Mouse (Mus musculus): ENCODE data around the gene Olfr1234.

Olfr1234 gene

DNA sequence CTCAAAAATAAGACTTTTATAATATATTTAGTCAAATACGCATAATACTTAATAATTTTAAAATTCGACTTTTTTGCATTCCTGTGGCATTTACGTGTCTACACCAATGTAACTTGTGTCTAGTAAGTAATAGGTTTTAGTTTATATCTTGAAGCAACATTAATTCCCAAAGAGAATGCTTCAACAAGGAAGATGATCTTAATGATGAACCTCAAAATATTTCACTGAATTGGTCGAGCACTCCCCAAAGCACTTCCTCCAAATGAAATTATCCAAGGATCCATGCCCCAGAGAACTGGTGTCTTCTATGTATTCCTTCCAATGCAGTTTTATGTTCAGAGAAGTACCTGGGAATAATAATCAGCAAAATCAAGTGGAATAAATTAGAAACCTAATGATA, at the start of gene Olfr1234:
Gene Olfr1234, minus strand, starts transcription at position 101 of the 400 bp plus-strand sequence.
- no peak for DNase-seq

- no peak for DNase-seq
Measured at GRCm38 (mm10) chr2:89409576-89409975, 44.9 kb upstream of the Olfr1234 start, which contains the start of gene Olfr1238. TSS of gene Olfr1238 (minus strand) at chr2:89409676.

- no peak for DNase-seq
Measured at GRCm38 (mm10) chr2:89400882-89401281, 36.2 kb upstream of the Olfr1234 start.

DNA sequence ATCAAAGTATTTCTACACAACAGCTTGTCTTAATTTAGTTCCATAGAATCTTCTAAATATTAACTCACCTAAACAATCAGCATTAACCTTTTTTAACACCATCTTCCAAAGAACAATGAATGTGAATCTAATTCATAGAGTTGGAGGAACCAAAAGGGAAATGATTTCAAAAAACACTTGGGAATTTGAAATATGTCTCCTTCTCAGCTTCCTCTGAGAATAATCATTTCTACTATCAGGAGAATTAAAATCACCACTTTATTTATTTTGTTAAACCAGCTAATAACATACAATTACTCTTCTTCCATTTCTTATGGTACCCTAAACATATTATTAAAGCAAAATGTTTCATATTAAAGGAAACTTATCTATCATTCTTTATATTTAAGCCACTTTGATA, 22.4 kb downstream of the Olfr1234 start, which contains the start of gene Olfr1233:
Gene Olfr1233, minus strand, starts transcription at position 101 of the 400 bp plus-strand sequence.
- DNase-seq = no peak

DNA sequence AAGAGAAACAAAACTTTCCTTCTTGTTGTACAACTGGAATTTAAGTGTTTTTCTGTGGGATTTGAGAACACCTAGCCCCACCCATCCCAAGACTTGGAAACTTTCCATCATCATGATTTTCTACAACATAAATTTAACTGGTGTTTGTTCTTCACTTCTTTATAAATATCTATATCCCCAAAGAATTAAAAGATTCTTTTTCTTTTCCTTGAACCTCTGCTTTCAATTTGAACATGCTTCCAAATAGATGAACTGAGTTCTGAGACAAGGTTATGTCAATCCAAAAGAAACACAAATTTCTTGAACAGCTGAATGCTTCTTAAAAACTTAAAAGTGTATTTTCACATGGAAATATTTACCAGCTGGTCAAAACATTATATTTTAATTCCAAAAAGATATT, 35.1 kb downstream of the Olfr1234 start, which contains the start of gene Olfr1232:
Gene Olfr1232, minus strand, starts transcription at position 101 of the 400 bp plus-strand sequence.
- DNase-seq = no peak
